Mouse (Mus musculus): ENCODE measurements around the gene Zfp691. TPM values are rescaled to one million over a fixed set of nuclear protein-coding genes. Genes with fewer than 3 reads are reported as not detected.
A peak's percentile ranks its signal among the peaks of the same experiment; 100 is the strongest.

The Zfp691 gene
- polyA plus RNA-seq, 1 experiment from 2014 or later, result 5.4 TPM

- Histone ChIP-seq H3K9ac (replicated peaks) (no peak overlapping the region), H3K4me3 (no peak overlapping the region), H3K36me3 (no peaks in the 10 kb centered on the region), H3K4me2 (replicated peaks) (no peak overlapping the region), H3K27me3 (no peaks in the 10 kb centered on the region; the same call in 1 of the 2 replicates), H3K27ac (replicated peaks) (no peak overlapping the region), H3K9me3 (no peaks in the 10 kb centered on the region), H3K4me1 (no peaks in the 10 kb centered on the region)
- no peak for ATAC-seq (replicated peaks)
- WGBS, result 63% methylated on average over 6 of the region's 6 CpGs
Measured at GRCm38 (mm10) chr4:119189392-119189791, 15.4 kb upstream of the Zfp691 start.

GRCm38 (mm10) chr4:119188060-119188785 lies 14.2 kb upstream of the Zfp691 start:
- H3K36me3 ChIP-seq, result no peaks in the 10 kb centered on the region
- no peak overlapping the region for H3K27ac ChIP-seq (replicated peaks)
- WGBS, result 60% methylated on average over 11 of the region's 11 CpGs
- ATAC-seq (replicated peaks), result no peak
- H3K9me3 ChIP-seq, result no peaks in the 10 kb centered on the region
- no peak overlapping the region for H3K4me3 ChIP-seq
- no peak overlapping the region for H3K4me2 ChIP-seq (replicated peaks)
- H3K4me1 ChIP-seq, result no peaks in the 10 kb centered on the region
- H3K9ac ChIP-seq (replicated peaks), result no peak overlapping the region
- H3K27me3 ChIP-seq, result no peaks in the 10 kb centered on the region; the same call in 1 of the 2 replicates

- Histone ChIP-seq H3K4me1 (no peaks in the 10 kb centered on the region), H3K9me3 (no peaks in the 10 kb centered on the region), H3K36me3 (no peaks in the 10 kb centered on the region), H3K4me3 (no peak overlapping the region), H3K27me3 (no peaks in the 10 kb centered on the region; the same call in 1 of the 2 replicates), H3K27ac (replicated peaks) (no peak overlapping the region), H3K9ac (replicated peaks) (no peak overlapping the region), H3K4me2 (replicated peaks) (no peak overlapping the region)
- WGBS, result 81% methylated on average over 4 of the region's 4 CpGs
- ATAC-seq (replicated peaks), result no peak
Measured at GRCm38 (mm10) chr4:119185771-119186170, 11.8 kb upstream of the Zfp691 start.

GRCm38 (mm10) chr4:119183525-119183924 lies 9.5 kb upstream of the Zfp691 start:
- H3K9me3 ChIP-seq, result no peaks in the 10 kb centered on the region
- no peak overlapping the region for H3K27ac ChIP-seq (replicated peaks)
- H3K36me3 ChIP-seq, result no peaks in the 10 kb centered on the region
- H3K27me3 ChIP-seq, result no peaks in the 10 kb centered on the region; the same call in 1 of the 2 replicates
- H3K4me3 ChIP-seq, result no peak overlapping the region
- no peaks in the 10 kb centered on the region for H3K4me1 ChIP-seq
- ATAC-seq (replicated peaks), result no peak
- no peak overlapping the region for H3K4me2 ChIP-seq (replicated peaks)
- H3K9ac ChIP-seq (replicated peaks), result no peak overlapping the region
- WGBS, result 17% methylated on average over 1 of the region's 1 CpGs

GRCm38 (mm10) chr4:119181456-119181855 lies 7.5 kb upstream of the Zfp691 start:
- 92% methylated on average over 9 of the region's 9 CpGs for WGBS
- Histone ChIP-seq H3K36me3 (no peaks in the 10 kb centered on the region), H3K4me3 (no peak overlapping the region), H3K27me3 (no peaks in the 10 kb centered on the region; the same call in 1 of the 2 replicates), H3K9ac (replicated peaks) (no peak overlapping the region), H3K4me1 (no peaks in the 10 kb centered on the region), H3K27ac (replicated peaks) (no peak overlapping the region), H3K4me2 (replicated peaks) (no peak overlapping the region), H3K9me3 (no peaks in the 10 kb centered on the region)
- ATAC-seq (replicated peaks), result no peak

- Histone ChIP-seq H3K27ac (replicated peaks) (no peak overlapping the region), H3K36me3 (no peaks in the 10 kb centered on the region), H3K9me3 (no peaks in the 10 kb centered on the region), H3K27me3 (no peaks in the 10 kb centered on the region), H3K4me3 (no peak overlapping the region), H3K4me1 (no peaks in the 10 kb centered on the region), H3K4me2 (replicated peaks) (no peak overlapping the region), H3K9ac (replicated peaks) (no peak overlapping the region)
- ATAC-seq (replicated peaks), result no peak
- WGBS, result 59% methylated on average over 4 of the region's 4 CpGs
Measured at GRCm38 (mm10) chr4:119180133-119180707, 6.2 kb upstream of the Zfp691 start.

GRCm38 (mm10) chr4:119178331-119178730 lies 4.3 kb upstream of the Zfp691 start:
- no peaks in the 10 kb centered on the region for H3K9me3 ChIP-seq

GRCm38 (mm10) chr4:119177702-119178101 lies 3.7 kb upstream of the Zfp691 start:
- Histone ChIP-seq H3K4me2 (replicated peaks) (no peak overlapping the region), H3K36me3 (no peaks in the 10 kb centered on the region), H3K9me3 (no peaks in the 10 kb centered on the region), H3K4me1 (peaks cover 9% of the 10 kb centered on the region), H3K27me3 (no peaks in the 10 kb centered on the region), H3K27ac (replicated peaks) (no peak overlapping the region), H3K4me3 (no peak overlapping the region), H3K9ac (replicated peaks) (no peak overlapping the region)
- WGBS, result 80% methylated on average over 5 of the region's 5 CpGs
- no peak for ATAC-seq (replicated peaks)

More at GRCm38 (mm10) chr4:119178331-119178730, 4.3 kb upstream of the Zfp691 start:
- peaks cover 3% of the 10 kb centered on the region for H3K4me1 ChIP-seq
- no peak overlapping the region for H3K9ac ChIP-seq (replicated peaks)
- H3K4me3 ChIP-seq, result no peak overlapping the region
- no peak for ATAC-seq (replicated peaks)
- H3K27ac ChIP-seq (replicated peaks), result no peak overlapping the region
- H3K36me3 ChIP-seq, result no peaks in the 10 kb centered on the region
- 82% methylated on average over 18 of the region's 18 CpGs for WGBS
- H3K27me3 ChIP-seq, result no peaks in the 10 kb centered on the region
- no peak overlapping the region for H3K4me2 ChIP-seq (replicated peaks)

- WGBS, result 42% methylated on average over 18 of the region's 18 CpGs
- Histone ChIP-seq H3K4me2 (replicated peaks) (peak overlapping the region; percentile 66), H3K27ac (replicated peaks) (no peak overlapping the region), H3K36me3 (peaks cover 5% of the 10 kb centered on the region; the same call in 1 of the 2 replicates), H3K9ac (replicated peaks) (peak overlapping the region; percentile 81), H3K9me3 (no peaks in the 10 kb centered on the region), H3K4me3 (peak overlapping the region; percentile 71), H3K27me3 (no peaks in the 10 kb centered on the region), H3K4me1 (peaks cover 20% of the 10 kb centered on the region)
- ATAC-seq (replicated peaks), result no peak
Measured at GRCm38 (mm10) chr4:119172919-119173650, 910 bp downstream of the Zfp691 start.

- ATAC-seq (replicated peaks), result peak; percentile 31; the same call in 1 of the 2 replicates
- H3K27ac ChIP-seq (replicated peaks), result no peak overlapping the region
- H3K4me1 ChIP-seq, result peaks cover 10% of the 10 kb centered on the region
- 2% methylated on average over 4 of the region's 4 CpGs for WGBS
- peaks cover 5% of the 10 kb centered on the region; the same call in 1 of the 2 replicates for H3K36me3 ChIP-seq
- no peaks in the 10 kb centered on the region for H3K9me3 ChIP-seq
- no peak overlapping the region for H3K9ac ChIP-seq (replicated peaks)
- no peaks in the 10 kb centered on the region for H3K27me3 ChIP-seq
- H3K4me2 ChIP-seq (replicated peaks), result no peak overlapping the region
- H3K4me3 ChIP-seq, result no peak overlapping the region
Measured at GRCm38 (mm10) chr4:119167663-119168062, 6.3 kb downstream of the Zfp691 start.

- 86% methylated on average over 4 of the region's 4 CpGs for WGBS
- Histone ChIP-seq H3K27ac (replicated peaks) (no peak overlapping the region), H3K4me3 (no peak overlapping the region), H3K27me3 (no peaks in the 10 kb centered on the region), H3K9ac (replicated peaks) (no peak overlapping the region), H3K9me3 (no peaks in the 10 kb centered on the region), H3K4me1 (peaks cover 6% of the 10 kb centered on the region; the same call in 1 of the 2 replicates), H3K4me2 (replicated peaks) (no peak overlapping the region), H3K36me3 (peaks cover 5% of the 10 kb centered on the region; the same call in 1 of the 2 replicates)
- ATAC-seq (replicated peaks), result no peak
Measured at GRCm38 (mm10) chr4:119167068-119167467, 6.9 kb downstream of the Zfp691 start.

- H3K36me3 ChIP-seq, result peaks cover 5% of the 10 kb centered on the region; the same call in 1 of the 2 replicates
- no peaks in the 10 kb centered on the region for H3K4me1 ChIP-seq
- WGBS, result 84% methylated on average over 7 of the region's 7 CpGs
- H3K9me3 ChIP-seq, result no peaks in the 10 kb centered on the region
- H3K4me3 ChIP-seq, result no peak overlapping the region
- no peak overlapping the region for H3K4me2 ChIP-seq (replicated peaks)
- no peak for ATAC-seq (replicated peaks)
- H3K9ac ChIP-seq (replicated peaks), result no peak overlapping the region
- no peak overlapping the region for H3K27ac ChIP-seq (replicated peaks)
- no peaks in the 10 kb centered on the region for H3K27me3 ChIP-seq
Measured at GRCm38 (mm10) chr4:119165916-119166315, 8.1 kb downstream of the Zfp691 start.
